Comparison of ENCODE assay signal across 22 mouse cellular contexts in the genomic region with DNA sequence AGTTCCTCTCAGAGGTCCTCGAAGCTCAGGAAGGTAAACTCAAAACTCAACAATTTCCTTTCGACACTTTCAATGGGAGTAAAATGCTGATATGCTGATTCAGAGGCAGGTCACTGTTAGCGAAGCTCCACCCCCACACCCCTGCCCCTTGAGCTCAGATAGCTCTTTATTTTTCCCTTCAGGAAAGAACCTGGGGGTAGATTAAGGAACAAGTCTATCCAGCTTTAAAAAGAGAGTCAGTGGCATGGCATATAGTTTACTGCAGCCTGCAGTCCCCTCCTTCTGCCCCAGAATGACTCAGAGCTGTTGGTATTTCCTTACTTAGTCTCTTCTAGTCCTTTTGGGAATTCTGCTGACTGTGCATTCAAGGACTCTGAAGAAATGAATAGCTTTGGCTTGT. TPM values are rescaled to one million over a fixed set of nuclear protein-coding genes. Genes with fewer than 3 reads are reported as not detected.
DNase-seq lines count a peak whose midpoint lies in the region; ATAC-seq and TF ChIP-seq lines count a peak whose summit lies in the region.
"Had no signal": no experiment of that assay in that cellular context is flagged by ENCODE, and none has a peak within 500 bp of the region (broad histone marks: within the 10 kb centered on the region; RNA-seq: fewer than 3 reads in every experiment).

No protein-coding gene starts in this region.

- DNase-seq in CH12.LX (ENCODE audit: extremely low read depth) = no peak
- peak; percentile 18 for DNase-seq in brain, adult 2 months (ENCODE audit: low read depth, low spot score)
- peak; percentile 71 for DNase-seq in lung, postnatal 0 days (ENCODE audit: low spot score)
- no peak for DNase-seq in cerebellum, adult 11-12 months
- no peak for DNase-seq in urinary bladder, adult 2 months (ENCODE audit: low spot score)
- DNase-seq in embryo, embryonic 10.5 days (ENCODE audit: low spot score) = no peak
- DNase-seq: cerebellum, adult 9-10 months; gastrocnemius, postnatal 14 days; heart, adult 18-20 months; kidney, adult 9 months; kidney, postnatal 36 days; retina, postnatal 1 day; right cerebral cortex, postnatal 4 days; thymus, postnatal 36 days had no signal

- H3K9ac ChIP-seq in CH12.LX (ENCODE audit: insufficient read depth, low read depth) = no peak overlapping the region
- no peak overlapping the region for H3K9ac ChIP-seq in lung, postnatal 0 days (replicated peaks; ENCODE audit: low read depth)
- H3K9ac ChIP-seq in stomach, embryonic 16.5 days (ENCODE audit: low read length) = no peak overlapping the region
- H3K9ac ChIP-seq: embryonic facial prominence, embryonic 15.5 days; heart, embryonic 13.5 days; hindbrain, embryonic 13.5 days had no signal

- H3K27me3 ChIP-seq in CH12.LX (replicated peaks) = no peaks in the 10 kb centered on the region
- no peaks in the 10 kb centered on the region for H3K27me3 ChIP-seq in lung, postnatal 0 days (replicated peaks; ENCODE audit: insufficient read depth, low read length)
- H3K27me3 ChIP-seq in stomach, embryonic 16.5 days (ENCODE audit: control insufficient read depth, insufficient read depth, low read length) = no peaks in the 10 kb centered on the region
- H3K27me3 ChIP-seq: embryonic facial prominence, embryonic 15.5 days; heart, embryonic 13.5 days; hindbrain, embryonic 13.5 days had no signal

- no peak for TF ChIP-seq POLR2A in CH12.LX (IDR thresholded peaks at IDR 0.05; ENCODE audit: low read depth, low read length)

- H3K27ac ChIP-seq in CH12.LX (ENCODE audit: insufficient read depth, low read depth) = no peak overlapping the region
- H3K27ac ChIP-seq in lung, postnatal 0 days (ENCODE audit: low read length) = no peak overlapping the region
- H3K27ac ChIP-seq in stomach, embryonic 16.5 days (ENCODE audit: low read length) = no peak overlapping the region
- H3K27ac ChIP-seq: embryonic facial prominence, embryonic 15.5 days; forebrain, embryonic 10.5 days; heart, embryonic 13.5 days; hindbrain, embryonic 13.5 days; macrophage had no signal

- in situ Hi-C loops in CH12.LX (cut with MboI; ENCODE audit: low pct_ligation_motif_present, low pct_unique_long_range_greater_than_20kb, low sequenced_read_pairs) = no loop called here

- WGBS in lung, postnatal 0 days = 42% methylated on average over 3 of the region's 3 CpGs
- WGBS in stomach, embryonic 16.5 days = 69% methylated on average over 3 of the region's 3 CpGs

- no peak for TF ChIP-seq RAD21 in CH12.LX (IDR thresholded peaks at IDR 0.05; ENCODE audit: low read depth, low read length)

- TF ChIP-seq EP300 in CH12.LX (IDR thresholded peaks at IDR 0.05; ENCODE audit: low read length) = no peak
- TF ChIP-seq EP300 in lung, postnatal 0 days (IDR thresholded peaks at IDR 0.05) = peak; percentile 35; the same call in 1 of the 2 replicates

- no peak overlapping the region for H3K4me2 ChIP-seq in CH12.LX (ENCODE audit: insufficient read depth, low read depth, poor library complexity, severe bottlenecking)
- H3K4me2 ChIP-seq in lung, postnatal 0 days (replicated peaks; ENCODE audit: low read depth, low read length) = no peak overlapping the region
- no peak overlapping the region for H3K4me2 ChIP-seq in stomach, embryonic 16.5 days (ENCODE audit: low read depth, low read length)
- H3K4me2 ChIP-seq: embryonic facial prominence, embryonic 15.5 days; heart, embryonic 13.5 days; hindbrain, embryonic 13.5 days; liver, embryonic 11.5 days; midbrain, embryonic 11.5 days had no signal

- dilution Hi-C loops in CH12.LX (cut with MboI; ENCODE audit: extremely low pct_ligation_motif_present, extremely low pct_unique_long_range_greater_than_20kb, low sequenced_read_pairs) = no loop called here

- no peaks in the 10 kb centered on the region for H3K79me2 ChIP-seq in CH12.LX (replicated peaks; ENCODE audit: control insufficient read depth, extremely low read depth, insufficient read depth, poor library complexity, severe bottlenecking)

- ATAC-seq in lung, postnatal 0 days = peak; percentile 85
- ATAC-seq in stomach, embryonic 16.5 days (ENCODE audit: insufficient read depth, low FRiP score) = peak; percentile 25; the same call in 1 of the 2 replicates

- no peak overlapping the region for H3K4me3 ChIP-seq in CH12.LX (replicated peaks in 1 of 3; ENCODE audit: low read depth in 2 of 3, low read length in 2 of 3, poor library complexity in 1 of 3)
- H3K4me3 ChIP-seq in lung, postnatal 0 days (ENCODE audit: low read depth, low read length) = no peak overlapping the region
- no peak overlapping the region for H3K4me3 ChIP-seq in stomach, embryonic 16.5 days (replicated peaks; ENCODE audit: low read length)
- H3K4me3 ChIP-seq: embryonic facial prominence, embryonic 15.5 days; forebrain, embryonic 10.5 days; heart, embryonic 13.5 days; hindbrain, embryonic 13.5 days had no signal

- no peak for TF ChIP-seq CTCF in CH12.LX (conservative IDR thresholded peaks at IDR 0.05 in 1 of 2, IDR thresholded peaks at IDR 0.05 in 1 of 2; ENCODE audit: low read depth in 2 of 2, low read length in 2 of 2)
- no peak for TF ChIP-seq CTCF in lung, postnatal 0 days (IDR thresholded peaks at IDR 0.05)

- H3K9me3 ChIP-seq in CH12.LX (replicated peaks; ENCODE audit: low read length) = no peaks in the 10 kb centered on the region
- H3K9me3 ChIP-seq in lung, postnatal 0 days (ENCODE audit: low read length) = no peaks in the 10 kb centered on the region
- H3K9me3 ChIP-seq in stomach, embryonic 16.5 days (replicated peaks; ENCODE audit: control insufficient read depth, low read length) = no peaks in the 10 kb centered on the region
- H3K9me3 ChIP-seq: embryonic facial prominence, embryonic 15.5 days; forebrain, embryonic 10.5 days; heart, embryonic 13.5 days; hindbrain, embryonic 13.5 days had no signal

- H3K36me3 ChIP-seq in CH12.LX (replicated peaks in 1 of 2; ENCODE audit: control insufficient read depth in 1 of 2, insufficient read depth in 1 of 2, low read length in 1 of 2) = peaks cover 2 to 25% of the 10 kb centered on the region in 2 experiments
- no peaks in the 10 kb centered on the region for H3K36me3 ChIP-seq in lung, postnatal 0 days (ENCODE audit: insufficient read depth, low read length)
- no peaks in the 10 kb centered on the region for H3K36me3 ChIP-seq in stomach, embryonic 16.5 days (ENCODE audit: control insufficient read depth, insufficient read depth, low read length)

- peaks cover 0 to 9% of the 10 kb centered on the region in 2 experiments; a peak in 2 of 4 replicates for H3K4me1 ChIP-seq in CH12.LX (ENCODE audit: control insufficient read depth in 1 of 2, insufficient read depth in 2 of 2)
- H3K4me1 ChIP-seq in lung, postnatal 0 days (ENCODE audit: insufficient read depth, low read depth, low read length) = no peaks in the 10 kb centered on the region
- H3K4me1 ChIP-seq in stomach, embryonic 16.5 days (ENCODE audit: control insufficient read depth, insufficient read depth, low read length) = no peaks in the 10 kb centered on the region
- H3K4me1 ChIP-seq: embryonic facial prominence, embryonic 15.5 days; forebrain, embryonic 10.5 days; heart, embryonic 13.5 days; hindbrain, embryonic 13.5 days had no signal

TF ChIP-seq in CH12.LX, 34 proteins besides CTCF, POLR2A, EP300 and RAD21:
- TF ChIP-seq MAFK (IDR thresholded peaks at IDR 0.05; ENCODE audit: insufficient replicate concordance, low read length) = 0 out of 2 replicates have a peak, but pooled peaks have one; percentile 33
- no peak for TF ChIP-seq POLR2AphosphoS2 (IDR thresholded peaks at IDR 0.05; ENCODE audit: low read depth, low read length)

RNA-seq across cellular contexts. Expression of a gene that starts 18.3 kb away (rescaled TPM):
- total RNA-seq in CH12.LX (2012; rRNA removed) (2.4 and 2.6 TPM in 2 replicates), CH12.LX (2014; rRNA removed) (3.8 and 4.7 TPM in 2 replicates)
- 6.2 and 7.1 TPM in 2 replicates for polyA plus RNA-seq in CH12.LX (2012; ENCODE audit: insufficient read length, low read depth)
- polyA plus RNA-seq in lung, postnatal 0 days (2015; fragmentation: Nextera tagmentation; extraction: Ambion mirVana) = 9.3 and 11.5 TPM in 2 replicates
- 19.8 and 19.9 TPM in 2 replicates for polyA plus RNA-seq in stomach, embryonic 16.5 days (2015; fragmentation: Nextera tagmentation; extraction: Ambion mirVana)
- 36.0 and 38.6 TPM in 2 replicates for polyA plus RNA-seq in urinary bladder, adult 2 months (2012; rRNA removed)

RNA-seq across cellular contexts. Expression of a gene that starts 37.7 kb away (rescaled TPM):
- total RNA-seq in CH12.LX (2012; rRNA removed) (0.13 and 0.42 TPM in 2 replicates), CH12.LX (2014; rRNA removed) (0.28 and 0.36 TPM in 2 replicates)
- 0.44 and 0.46 TPM in 2 replicates for polyA plus RNA-seq in CH12.LX (2012; ENCODE audit: insufficient read length, low read depth)
- 5.8 and 8.7 TPM in 2 replicates for polyA plus RNA-seq in lung, postnatal 0 days (2015; fragmentation: Nextera tagmentation; extraction: Ambion mirVana)
- polyA plus RNA-seq in stomach, embryonic 16.5 days (2015; fragmentation: Nextera tagmentation; extraction: Ambion mirVana) = 25.5 and 28.6 TPM in 2 replicates
- 2.0 and 2.9 TPM in 2 replicates for polyA plus RNA-seq in urinary bladder, adult 2 months (2012; rRNA removed)
- polyA plus RNA-seq: macrophage had no signal

Comparison
In these comparisons a context has a peak if more than half of its experiments do, and no peak if none do; other contexts are left out.
1. DNase-seq: peak in brain, adult 2 months (single experiment) and lung, postnatal 0 days (single experiment); none in CH12.LX (single experiment), cerebellum, adult 11-12 months (single experiment), urinary bladder, adult 2 months (single experiment) and embryo, embryonic 10.5 days (single experiment).